Mouse (Mus musculus): ENCODE results near the gene Pcnx2. TPM values are rescaled to one million over a fixed set of nuclear protein-coding genes. Genes with fewer than 3 reads are reported as not detected.

Gene Pcnx2
- polyA plus RNA-seq (2017; shearing (Covaris generic)): 0.24 TPM

DNA sequence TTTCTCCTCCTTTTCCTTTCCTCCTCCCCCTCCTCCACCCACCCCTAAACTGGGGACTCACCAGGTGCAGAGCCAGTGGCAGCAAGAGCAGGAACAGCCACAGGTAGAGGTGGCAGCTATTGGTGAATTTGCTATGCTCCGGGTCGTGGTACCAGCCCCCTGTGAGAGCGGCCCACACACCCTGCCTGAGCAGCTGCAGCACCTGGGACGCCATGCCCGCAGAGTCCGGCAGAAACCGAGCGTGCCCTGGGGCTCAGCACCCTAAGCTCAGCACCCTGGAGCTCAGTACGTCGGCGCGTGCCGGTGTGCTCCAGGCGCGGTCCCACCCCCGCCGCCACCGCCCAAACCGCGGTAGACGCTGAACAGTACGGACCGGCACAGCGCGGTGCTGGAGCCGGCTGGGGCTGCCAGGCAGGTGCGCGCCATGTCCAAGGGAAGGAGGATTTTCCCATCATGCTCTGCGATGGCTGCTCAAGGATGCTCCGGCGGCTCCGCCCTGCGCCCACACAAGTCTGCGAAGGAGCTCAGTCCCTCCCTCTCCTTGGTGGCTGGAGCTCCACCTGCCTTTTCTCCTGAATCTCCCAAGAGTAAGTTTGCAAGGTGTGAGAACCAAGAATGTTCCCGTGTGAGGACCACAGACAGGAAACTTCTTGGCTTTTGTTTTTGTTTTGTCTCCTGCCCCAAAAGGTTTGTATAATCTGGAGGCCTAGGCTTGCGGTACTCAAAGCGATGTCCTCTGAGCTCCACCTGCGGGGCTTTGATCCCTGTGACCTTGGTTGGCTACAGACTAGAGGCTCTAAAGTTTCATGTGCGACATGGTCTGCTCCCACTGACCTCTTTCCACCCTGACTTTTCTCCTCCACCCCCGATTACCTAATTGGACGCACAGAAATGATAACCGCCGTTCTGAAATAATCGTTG lies at the start of gene Pcnx2:
Gene Pcnx2, minus strand, starts transcription at position 450 of the 921 bp plus-strand sequence.

DNA sequence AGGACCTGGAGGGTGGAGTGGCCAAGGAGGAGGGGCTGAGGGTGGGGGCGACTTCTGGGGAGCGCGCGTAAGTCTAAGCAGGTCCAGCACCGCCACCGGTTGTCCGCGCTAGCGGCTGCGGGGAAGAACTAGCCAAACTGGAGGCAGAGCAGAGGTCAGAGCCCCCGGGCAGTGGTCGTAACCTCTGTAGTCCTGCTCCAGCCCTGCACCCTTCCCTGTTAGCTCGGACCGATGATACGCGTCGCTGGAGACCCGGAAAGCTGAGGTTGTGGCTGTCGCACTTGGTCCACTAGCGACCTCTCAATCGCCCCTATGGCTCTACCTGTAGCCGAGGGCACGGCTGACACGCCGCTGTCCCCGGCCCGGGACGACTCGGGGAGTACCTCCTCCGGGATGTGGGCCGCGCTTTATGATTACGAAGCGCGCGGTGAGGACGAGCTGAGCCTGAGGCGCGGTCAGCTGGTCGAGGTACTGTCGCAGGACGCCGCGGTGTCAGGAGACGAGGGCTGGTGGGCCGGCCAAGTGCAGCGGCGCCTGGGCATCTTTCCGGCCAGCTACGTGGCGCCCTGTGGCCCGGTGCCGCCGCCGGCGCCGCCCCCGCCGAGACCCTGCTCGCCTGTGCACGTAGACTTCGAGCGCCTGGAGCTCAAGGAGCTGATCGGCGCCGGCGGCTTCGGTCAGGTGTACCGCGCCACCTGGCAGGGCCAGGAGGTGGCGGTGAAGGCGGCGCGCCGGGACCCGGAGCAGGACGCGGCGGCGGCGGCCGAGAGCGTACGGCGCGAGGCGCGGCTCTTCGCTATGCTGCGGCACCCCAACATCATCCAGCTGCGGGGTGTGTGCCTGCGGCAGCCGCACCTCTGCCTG lies 12.5 kb upstream of the Pcnx2 start, which contains the start of gene Map3k21:
Gene Map3k21, plus strand, starts transcription at position 86 of the 864 bp plus-strand sequence.

DNA sequence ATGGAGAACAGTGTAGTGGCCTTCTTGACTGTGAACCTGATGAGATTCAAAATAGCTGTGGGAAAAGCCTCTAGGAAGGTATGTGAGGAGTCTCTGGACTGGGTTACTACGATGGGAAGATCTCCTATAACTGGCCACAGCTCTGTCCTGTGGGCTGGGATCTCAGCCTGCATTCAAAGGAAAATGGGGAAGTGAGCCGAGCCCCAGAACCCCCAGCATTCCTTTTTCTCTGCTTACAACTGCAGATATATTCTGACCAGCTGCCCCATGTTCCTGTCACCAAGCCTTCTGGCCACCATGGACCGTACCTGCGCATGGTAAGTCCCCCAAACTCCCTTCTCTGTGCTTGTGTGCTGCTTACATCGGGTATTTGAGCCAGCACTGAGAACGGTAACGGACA lies 168.4 kb downstream of the Pcnx2 start, which contains the start of gene Ntpcr:
Gene Ntpcr, plus strand, starts transcription at position 218 of the 400 bp plus-strand sequence.

Other genes with a start within 250 kb of the Pcnx2 start
- 0.11 TPM for gene Map10, start 228.5 kb downstream of the Pcnx2 start, polyA plus RNA-seq (2017; shearing (Covaris generic))
- gene Ntpcr, start 168.4 kb downstream of the Pcnx2 start, polyA plus RNA-seq (2017; shearing (Covaris generic)): 30.6 TPM
- gene Map3k21, start 12.1 kb upstream of the Pcnx2 start, polyA plus RNA-seq (2017; shearing (Covaris generic)): not detected
- not detected for gene Kcnk1, start 96.9 kb upstream of the Pcnx2 start, polyA plus RNA-seq (2017; shearing (Covaris generic))

Measured in inflammation-experienced regulatory T-cells, adult 16 weeks (primary cell).